Mouse (Mus musculus): ENCODE measurements around the gene Nav2. TPM values are rescaled to one million over a fixed set of nuclear protein-coding genes. Genes with fewer than 3 reads are reported as not detected.
A peak's percentile ranks its signal among the peaks of the same experiment; 100 is the strongest.

Nav2 gene
- polyA plus RNA-seq, 1 experiment from 2014 or later, result 26.2 TPM

- Histone ChIP-seq H3K9me3 (peaks cover 4% of the 10 kb centered on the region; the same call in 1 of the 2 replicates), H3K27me3 (replicated peaks) (no peaks in the 10 kb centered on the region), H3K9ac (no peak overlapping the region), H3K4me2 (no peak overlapping the region), H3K4me1 (no peaks in the 10 kb centered on the region; the same call in 1 of the 2 replicates), H3K27ac (no peak overlapping the region), H3K4me3 (no peak overlapping the region), H3K36me3 (replicated peaks) (no peaks in the 10 kb centered on the region)
- WGBS, result 80% methylated on average over 6 of the region's 6 CpGs
- ATAC-seq (replicated peaks), result no peak
Observed at GRCm38 (mm10) chr7:49217786-49218185, 309.3 kb downstream of the Nav2 start.

- no peaks in the 10 kb centered on the region for H3K4me1 ChIP-seq
- ATAC-seq (replicated peaks), result no peak
- H3K27ac ChIP-seq, result no peak overlapping the region
- H3K9ac ChIP-seq, result no peak overlapping the region
- no peaks in the 10 kb centered on the region for H3K27me3 ChIP-seq (replicated peaks)
- peaks cover 4% of the 10 kb centered on the region; the same call in 1 of the 2 replicates for H3K9me3 ChIP-seq
- H3K4me3 ChIP-seq, result no peak overlapping the region
- no peaks in the 10 kb centered on the region for H3K36me3 ChIP-seq (replicated peaks)
- WGBS, result 83% methylated on average over 5 of the region's 5 CpGs
- H3K4me2 ChIP-seq, result no peak overlapping the region
Observed at GRCm38 (mm10) chr7:49225741-49226140, 317.2 kb downstream of the Nav2 start.

- Histone ChIP-seq H3K27ac (no peak overlapping the region), H3K36me3 (replicated peaks) (no peaks in the 10 kb centered on the region), H3K27me3 (replicated peaks) (no peaks in the 10 kb centered on the region), H3K9me3 (no peaks in the 10 kb centered on the region), H3K4me3 (no peak overlapping the region), H3K9ac (no peak overlapping the region), H3K4me1 (peaks cover 3% of the 10 kb centered on the region; the same call in 1 of the 2 replicates), H3K4me2 (no peak overlapping the region)
- WGBS, result 88% methylated on average over 2 of the region's 2 CpGs
- no peak for ATAC-seq (replicated peaks)
Observed at GRCm38 (mm10) chr7:49232969-49233368, 324.5 kb downstream of the Nav2 start.

GRCm38 (mm10) chr7:49234288-49234687, 325.8 kb downstream of the Nav2 start:
- Histone ChIP-seq H3K4me1 (peaks cover 3% of the 10 kb centered on the region; the same call in 1 of the 2 replicates), H3K4me3 (no peak overlapping the region), H3K9me3 (no peaks in the 10 kb centered on the region), H3K27me3 (replicated peaks) (no peaks in the 10 kb centered on the region), H3K9ac (no peak overlapping the region), H3K27ac (no peak overlapping the region), H3K36me3 (replicated peaks) (no peaks in the 10 kb centered on the region), H3K4me2 (no peak overlapping the region)
- no peak for ATAC-seq (replicated peaks)
- WGBS, result 81% methylated on average over 8 of the region's 8 CpGs

GRCm38 (mm10) chr7:49235271-49235681, 326.8 kb downstream of the Nav2 start:
- Histone ChIP-seq H3K36me3 (replicated peaks) (no peaks in the 10 kb centered on the region), H3K27ac (no peak overlapping the region), H3K4me3 (no peak overlapping the region), H3K9ac (no peak overlapping the region), H3K4me1 (peaks cover 3% of the 10 kb centered on the region; the same call in 1 of the 2 replicates), H3K27me3 (replicated peaks) (no peaks in the 10 kb centered on the region), H3K9me3 (no peaks in the 10 kb centered on the region), H3K4me2 (no peak overlapping the region)
- ATAC-seq (replicated peaks), result no peak
- WGBS, result 68% methylated on average over 9 of the region's 9 CpGs

- Histone ChIP-seq H3K4me2 (no peak overlapping the region), H3K27me3 (replicated peaks) (no peaks in the 10 kb centered on the region), H3K9ac (no peak overlapping the region), H3K27ac (no peak overlapping the region), H3K4me3 (no peak overlapping the region), H3K4me1 (peaks cover 3% of the 10 kb centered on the region; the same call in 1 of the 2 replicates), H3K36me3 (replicated peaks) (no peaks in the 10 kb centered on the region), H3K9me3 (no peaks in the 10 kb centered on the region)
- ATAC-seq (replicated peaks), result no peak
- 85% methylated on average over 3 of the region's 3 CpGs for WGBS
Observed at GRCm38 (mm10) chr7:49235821-49236220, 327.3 kb downstream of the Nav2 start.

- Histone ChIP-seq H3K27me3 (replicated peaks) (no peaks in the 10 kb centered on the region), H3K9ac (no peak overlapping the region), H3K4me1 (peaks cover 7% of the 10 kb centered on the region; the same call in 1 of the 2 replicates), H3K9me3 (no peaks in the 10 kb centered on the region), H3K27ac (no peak overlapping the region), H3K36me3 (replicated peaks) (no peaks in the 10 kb centered on the region), H3K4me2 (no peak overlapping the region), H3K4me3 (no peak overlapping the region)
- 86% methylated on average over 7 of the region's 7 CpGs for WGBS
- ATAC-seq (replicated peaks), result no peak
Observed at GRCm38 (mm10) chr7:49240461-49240860, 331.9 kb downstream of the Nav2 start.

- H3K27me3 ChIP-seq (replicated peaks), result no peaks in the 10 kb centered on the region
- no peak overlapping the region for H3K9ac ChIP-seq
- no peak for ATAC-seq (replicated peaks)
- H3K9me3 ChIP-seq, result no peaks in the 10 kb centered on the region
- peaks cover 8% of the 10 kb centered on the region; the same call in 1 of the 2 replicates for H3K4me1 ChIP-seq
- H3K4me3 ChIP-seq, result no peak overlapping the region
- no peaks in the 10 kb centered on the region for H3K36me3 ChIP-seq (replicated peaks)
- no peak overlapping the region for H3K4me2 ChIP-seq
- no peak overlapping the region for H3K27ac ChIP-seq
- 74% methylated on average over 3 of the region's 3 CpGs for WGBS
Observed at GRCm38 (mm10) chr7:49241229-49241751, 332.8 kb downstream of the Nav2 start.

- 54% methylated on average over 5 of the region's 5 CpGs for WGBS
- H3K4me3 ChIP-seq, result no peak overlapping the region
Observed at GRCm38 (mm10) chr7:49242261-49242660, 333.7 kb downstream of the Nav2 start.

GRCm38 (mm10) chr7:49243079-49243478, 334.6 kb downstream of the Nav2 start:
- no peaks in the 10 kb centered on the region for H3K36me3 ChIP-seq (replicated peaks)
- H3K4me1 ChIP-seq, result peaks cover 23% of the 10 kb centered on the region
- H3K9ac ChIP-seq, result no peak overlapping the region
- no peaks in the 10 kb centered on the region for H3K9me3 ChIP-seq
- ATAC-seq (replicated peaks), result no peak
- WGBS, result 87% methylated on average over 4 of the region's 4 CpGs
- H3K4me2 ChIP-seq, result no peak overlapping the region
- no peak overlapping the region for H3K4me3 ChIP-seq
- no peak overlapping the region for H3K27ac ChIP-seq
- peaks cover 10% of the 10 kb centered on the region; the same call in 1 of the 2 replicates for H3K27me3 ChIP-seq (replicated peaks)

More at GRCm38 (mm10) chr7:49242261-49242660, 333.7 kb downstream of the Nav2 start:
- Histone ChIP-seq H3K36me3 (replicated peaks) (no peaks in the 10 kb centered on the region), H3K4me1 (peaks cover 15% of the 10 kb centered on the region), H3K27me3 (replicated peaks) (peaks cover 2% of the 10 kb centered on the region; the same call in 1 of the 2 replicates), H3K27ac (no peak overlapping the region), H3K9ac (no peak overlapping the region), H3K4me2 (no peak overlapping the region), H3K9me3 (no peaks in the 10 kb centered on the region)
- no peak for ATAC-seq (replicated peaks)

GRCm38 (mm10) chr7:49245537-49246239, 337.2 kb downstream of the Nav2 start:
- peak; percentile 96 for ATAC-seq (replicated peaks)
- peaks cover 44% of the 10 kb centered on the region for H3K4me1 ChIP-seq

GRCm38 (mm10) chr7:49246240-49246578, 337.7 kb downstream of the Nav2 start:
- no peaks in the 10 kb centered on the region for H3K36me3 ChIP-seq (replicated peaks)
- peak overlapping the region; percentile 63 for H3K4me3 ChIP-seq
- under 1% methylated on average over 31 of the region's 31 CpGs for WGBS
- peaks cover 44% of the 10 kb centered on the region for H3K4me1 ChIP-seq
- peak overlapping the region; percentile 84 for H3K27ac ChIP-seq
- H3K4me2 ChIP-seq, result peak overlapping the region; percentile 95
- H3K9me3 ChIP-seq, result no peaks in the 10 kb centered on the region
- H3K27me3 ChIP-seq (replicated peaks), result peaks cover 14% of the 10 kb centered on the region; the same call in 1 of the 2 replicates
- no peak for ATAC-seq (replicated peaks)
- peak overlapping the region; percentile 57 for H3K9ac ChIP-seq

More at GRCm38 (mm10) chr7:49245537-49246239, 337.2 kb downstream of the Nav2 start:
- H3K4me3 ChIP-seq, result peak overlapping the region; percentile 63
- WGBS, result under 1% methylated on average over 67 of the region's 68 CpGs
- peak overlapping the region; percentile 84 for H3K27ac ChIP-seq
- H3K9ac ChIP-seq, result peak overlapping the region; percentile 61
- peaks cover 14% of the 10 kb centered on the region; the same call in 1 of the 2 replicates for H3K27me3 ChIP-seq (replicated peaks)
- H3K4me2 ChIP-seq, result peak overlapping the region; percentile 95
- no peaks in the 10 kb centered on the region for H3K36me3 ChIP-seq (replicated peaks)
- no peaks in the 10 kb centered on the region for H3K9me3 ChIP-seq
